Mouse (Mus musculus) ZHBTc4 (cell line): ENCODE measurements at regions not wholly inside any gene's neighbourhood (a gene's known extent, or its start where the extent isn't known, plus 50 kb on each side); places are given as distances from the start of the nearest gene placed in this dataset.

Experiments used
- DNase-seq: peaks from one replicate; pipeline ENCODE4 v3.0.0-alpha.2; 2011; ENCODE audit warnings: low read depth, low spot score

GRCm38 (mm10) chr16:27586307-27586706, 197.6 kb downstream of the Ccdc50 start:
- peak; percentile 59 for DNase-seq

GRCm38 (mm10) chr16:27609366-27609765, 220.7 kb downstream of the Ccdc50 start:
- no peak for DNase-seq

GRCm38 (mm10) chr16:27641306-27641705, 252.6 kb downstream of the Ccdc50 start:
- DNase-seq, result no peak

- no peak for DNase-seq
Measured at GRCm38 (mm10) chr16:27678275-27678674, 289.6 kb downstream of the Ccdc50 start.

- no peak for DNase-seq
Measured at GRCm38 (mm10) chr16:27682926-27683325, 294.3 kb downstream of the Ccdc50 start.

- no peak for DNase-seq
Measured at GRCm38 (mm10) chr16:27683826-27684225, 295.2 kb downstream of the Ccdc50 start.

- peak; percentile 39 for DNase-seq
Measured at GRCm38 (mm10) chr16:27709946-27710345, 321.3 kb downstream of the Ccdc50 start.

- DNase-seq, result no peak
Measured at GRCm38 (mm10) chr16:27723445-27723844, 334.8 kb downstream of the Ccdc50 start.
